Mouse (Mus musculus) ES-E14 (cell line): Measurements from ENCODE around the gene Senp5.

ENCODE experiments used
- HCFC1 ChIP-seq: IDR thresholded peaks from 2 replicates; pipeline ENCODE4 v1.6.1; 2012; ENCODE audit warnings: low read length, inconsistent platforms, borderline replicate concordance; ENCODE audit not compliant: insufficient read depth
- MAFK ChIP-seq: IDR thresholded peaks from 2 replicates; pipeline ENCODE4 v1.6.1; 2014; ENCODE audit warnings: mild to moderate bottlenecking, low read depth, low read length, inconsistent platforms; ENCODE audit not compliant: insufficient read depth

DNA sequence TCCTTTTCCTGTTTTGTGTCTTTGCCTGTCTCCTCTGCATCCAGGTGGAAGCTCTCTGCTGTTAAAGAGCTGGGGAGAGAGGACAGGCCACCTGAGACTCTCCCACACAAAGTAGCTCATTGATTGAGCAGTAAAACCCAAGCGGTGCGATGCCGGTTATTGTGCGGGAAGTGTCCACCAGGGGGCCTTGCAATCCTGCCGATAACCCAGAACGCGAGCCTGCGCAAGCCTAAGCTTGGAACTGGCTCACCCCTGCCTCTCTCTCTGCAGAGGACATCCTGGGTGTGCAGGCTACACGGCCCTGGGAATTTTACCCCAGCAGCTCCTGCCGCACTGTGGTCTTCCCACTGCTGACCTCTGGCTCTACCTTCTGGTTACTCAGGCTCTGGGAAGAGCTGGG is 59.1 kb downstream of the Senp5 start:
- no peak for TF ChIP-seq MAFK
- no peak for TF ChIP-seq HCFC1
